Mouse (Mus musculus) adrenal gland, adult (tissue): ENCODE results near the gene Tsen34.

Source experiments
- DNase-seq, 2 experiments: peaks; one replicate each; pipeline ENCODE4 v3.0.0; 2022 to 2023; ENCODE audit warnings: low spot score in 1 of 2; ENCODE audit not compliant: inconsistent age in 2 of 2

Tsen34 gene

GRCm38 (mm10) chr7:3692382-3692986, at the start of gene Tsen34:
Gene Tsen34 (plus strand): TSS chr7:3692863.
- DNase-seq = no peak

DNA sequence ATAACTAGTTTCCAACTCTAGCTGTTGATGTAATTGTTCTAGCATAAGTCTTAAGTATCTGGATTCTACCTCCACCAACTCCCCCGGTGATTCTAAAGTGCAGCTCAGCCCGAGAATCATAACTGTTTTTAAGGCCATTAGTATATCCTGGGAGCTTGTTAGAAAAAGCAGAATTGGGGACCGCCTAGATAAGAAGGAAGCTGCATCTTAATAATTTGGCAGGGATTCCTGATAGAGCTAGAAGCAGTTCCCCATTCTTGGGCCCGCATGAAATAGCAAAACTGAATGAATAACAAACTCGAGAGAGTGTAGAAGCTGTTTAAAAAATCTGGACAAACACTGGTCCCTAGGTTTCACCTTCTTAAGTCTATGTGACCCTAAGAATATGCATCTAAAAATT, 49.3 kb upstream of the Tsen34 start:
- no peak for DNase-seq

DNA sequence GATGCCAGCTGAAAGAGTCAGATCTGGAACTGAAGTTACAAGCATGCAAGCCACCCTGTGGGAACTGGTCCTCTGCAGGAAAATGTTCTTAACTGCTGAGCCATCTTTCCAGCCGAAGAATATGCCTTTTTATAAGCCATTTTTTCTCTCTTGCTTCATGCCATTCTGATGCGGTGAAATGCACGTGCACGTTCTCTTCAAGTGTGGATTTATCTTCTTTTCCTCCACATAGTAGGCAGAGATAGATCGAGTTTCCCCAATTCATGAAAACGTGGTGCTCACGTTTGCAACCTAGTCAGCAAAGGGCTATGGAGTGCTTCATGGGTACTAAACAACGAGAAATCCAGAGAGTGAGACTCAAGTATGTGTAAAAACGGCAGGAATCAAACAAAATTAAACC, 48.8 kb upstream of the Tsen34 start:
- DNase-seq = no peak

GRCm38 (mm10) chr7:3644348-3644671, 48.4 kb upstream of the Tsen34 start:
- DNase-seq = no peak

DNA sequence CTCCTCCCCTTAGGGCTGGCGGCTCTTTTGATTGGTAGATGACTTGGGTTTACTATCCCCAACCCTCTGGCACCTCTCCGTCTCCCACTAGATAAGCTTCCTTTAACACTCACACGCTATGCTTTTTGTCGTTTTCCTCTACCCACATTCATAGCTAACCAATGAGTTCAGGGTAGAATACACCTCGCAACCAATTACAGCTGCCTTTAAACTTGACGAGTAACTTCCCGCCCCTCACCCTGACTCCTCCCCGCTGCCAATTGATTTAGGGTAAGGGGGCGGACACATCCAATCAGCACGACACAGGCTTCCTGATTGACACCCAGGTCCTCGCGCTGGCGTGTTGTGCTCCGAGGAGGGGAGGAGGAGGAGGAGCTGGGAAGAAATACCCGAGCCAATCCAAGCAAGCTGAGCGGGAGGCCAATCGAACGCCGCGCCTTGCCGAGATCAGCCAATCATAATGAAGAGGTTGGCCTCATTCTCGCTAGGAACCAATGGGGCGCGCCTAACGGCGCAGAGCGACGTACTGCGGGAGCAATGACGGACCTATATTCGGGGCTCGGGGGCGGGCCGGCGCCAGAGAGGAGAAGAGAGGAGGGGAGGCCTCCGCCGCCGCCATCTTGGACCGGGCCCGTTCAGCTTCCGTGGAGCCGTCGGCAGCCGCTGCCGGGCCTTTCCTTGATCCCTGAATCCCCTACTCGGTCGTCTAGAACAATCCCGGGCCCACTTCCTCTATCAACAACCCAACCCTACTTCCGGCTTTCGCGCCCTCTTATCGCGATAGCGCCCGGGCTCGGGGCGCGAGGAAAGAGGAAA, 47.8 kb upstream of the Tsen34 start, which contains the start of gene Cnot3:
Cnot3 (plus strand) TSS at position 597 of the 816 bp plus-strand sequence.
- DNase-seq = peak; percentile 99 to 100

GRCm38 (mm10) chr7:3645488-3646025, 47.1 kb upstream of the Tsen34 start:
- no peak for DNase-seq

- no peak for DNase-seq
Measured at GRCm38 (mm10) chr7:3646188-3646587, 46.5 kb upstream of the Tsen34 start.

DNA sequence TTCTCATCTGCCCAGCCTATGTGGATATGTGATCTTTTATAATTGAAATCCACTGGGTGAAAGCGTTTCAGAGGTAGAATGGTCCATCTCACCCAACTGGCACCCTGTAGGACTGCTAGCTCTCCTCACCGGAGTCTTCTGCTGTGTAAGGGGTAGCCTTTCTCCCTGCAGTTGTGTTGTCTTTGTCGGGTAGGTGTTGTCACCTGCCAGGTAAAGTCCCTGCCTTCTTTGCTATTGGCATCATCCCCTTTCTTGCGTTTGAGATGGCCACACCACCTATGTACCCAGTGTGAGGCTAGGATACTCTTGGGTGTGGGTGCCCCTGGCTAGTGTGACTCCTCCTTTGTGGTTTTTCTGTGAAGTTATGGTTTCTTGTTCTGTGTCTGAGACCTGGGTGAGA, 46.0 kb upstream of the Tsen34 start:
- no peak for DNase-seq

DNA sequence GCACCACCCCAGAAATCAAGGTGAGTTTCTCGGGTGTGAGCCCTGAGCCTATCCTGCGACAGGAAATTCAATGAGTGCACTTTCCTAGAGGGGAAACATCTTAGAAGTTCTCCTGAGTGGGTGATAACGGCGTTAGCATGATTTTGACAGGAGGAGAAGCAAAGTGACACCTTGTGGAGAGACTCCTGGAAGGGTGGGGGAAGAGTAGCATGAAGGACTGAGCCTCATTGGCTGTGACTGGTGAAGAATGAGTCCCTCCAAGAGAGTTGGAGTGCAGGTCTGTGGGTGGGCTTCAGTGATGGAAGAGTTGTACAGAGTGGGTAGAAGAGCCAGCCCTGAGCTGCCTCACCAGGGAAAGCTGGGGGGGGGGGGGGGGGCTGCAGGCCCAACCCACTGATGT, 35.7 kb upstream of the Tsen34 start:
- no peak for DNase-seq

DNA sequence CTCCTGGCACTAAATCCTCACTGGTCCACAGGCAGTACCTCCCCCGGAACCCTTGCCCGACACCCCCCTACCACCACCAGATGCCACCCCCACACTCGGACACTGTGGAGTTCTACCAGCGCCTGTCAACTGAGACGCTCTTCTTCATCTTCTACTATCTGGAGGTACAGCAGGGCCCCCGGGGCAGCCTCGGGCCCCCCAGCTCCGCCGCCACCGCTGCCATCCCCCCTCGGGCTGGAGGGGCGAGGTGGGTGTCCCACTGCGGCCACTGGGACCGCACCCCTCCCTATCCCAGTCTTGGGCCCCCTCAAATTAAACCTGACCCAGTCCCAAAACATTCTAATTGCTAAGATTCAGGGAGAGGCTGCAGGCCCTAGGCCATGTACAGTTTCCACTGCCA, 34.1 kb upstream of the Tsen34 start:
- DNase-seq = no peak

- DNase-seq = no peak
Measured at GRCm38 (mm10) chr7:3664524-3665214, 28.0 kb upstream of the Tsen34 start.

DNA sequence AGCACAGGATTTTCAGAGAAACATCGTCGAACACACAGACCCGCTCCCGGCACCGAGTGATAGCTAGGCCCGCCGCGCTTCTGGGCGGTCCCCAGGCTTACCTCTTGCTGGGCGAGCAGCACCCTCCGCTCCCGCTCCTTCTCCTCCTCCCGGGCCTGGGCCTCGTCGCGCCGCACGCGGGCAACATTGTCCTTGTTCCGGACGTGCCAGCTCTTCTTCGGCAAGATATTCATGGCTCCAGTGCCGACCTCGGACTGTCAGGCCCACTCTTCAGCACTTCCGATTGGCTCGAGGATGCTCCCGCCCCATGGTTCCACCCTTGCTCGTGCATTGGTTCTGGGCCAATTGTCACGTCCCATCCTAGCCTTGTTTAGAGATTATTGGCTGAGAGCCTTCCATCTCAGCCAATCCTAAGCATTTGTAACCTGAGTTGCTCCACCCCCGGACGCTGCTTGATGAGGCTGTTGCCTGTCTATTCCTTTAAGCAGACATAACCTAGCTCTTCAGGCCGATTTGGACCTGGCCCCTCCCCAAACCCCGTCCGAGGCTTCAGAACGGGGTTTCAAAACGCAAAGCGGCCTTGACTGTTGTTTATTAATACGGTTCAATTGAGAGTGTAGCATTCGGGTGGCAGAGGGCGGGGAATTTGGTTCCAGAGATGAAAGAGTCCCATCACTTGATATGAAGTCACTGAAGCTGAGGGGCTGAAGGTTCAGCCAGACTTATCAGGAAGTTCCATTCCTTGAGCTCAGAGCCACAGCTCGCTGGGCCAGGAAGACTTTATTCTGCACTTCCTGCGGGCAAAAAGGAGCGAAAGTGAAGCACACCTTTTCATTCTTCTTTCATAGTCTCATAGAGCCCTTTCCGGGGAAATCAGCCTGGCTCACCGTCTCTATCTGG, 27.2 kb upstream of the Tsen34 start, which contains the start of gene Leng1:
Leng1 (minus strand) TSS at position 626 of the 900 bp plus-strand sequence.
- DNase-seq = peak; percentile 98 to 99

GRCm38 (mm10) chr7:3666921-3667391, 25.7 kb upstream of the Tsen34 start:
- peak; percentile 64 to 82 for DNase-seq

DNA sequence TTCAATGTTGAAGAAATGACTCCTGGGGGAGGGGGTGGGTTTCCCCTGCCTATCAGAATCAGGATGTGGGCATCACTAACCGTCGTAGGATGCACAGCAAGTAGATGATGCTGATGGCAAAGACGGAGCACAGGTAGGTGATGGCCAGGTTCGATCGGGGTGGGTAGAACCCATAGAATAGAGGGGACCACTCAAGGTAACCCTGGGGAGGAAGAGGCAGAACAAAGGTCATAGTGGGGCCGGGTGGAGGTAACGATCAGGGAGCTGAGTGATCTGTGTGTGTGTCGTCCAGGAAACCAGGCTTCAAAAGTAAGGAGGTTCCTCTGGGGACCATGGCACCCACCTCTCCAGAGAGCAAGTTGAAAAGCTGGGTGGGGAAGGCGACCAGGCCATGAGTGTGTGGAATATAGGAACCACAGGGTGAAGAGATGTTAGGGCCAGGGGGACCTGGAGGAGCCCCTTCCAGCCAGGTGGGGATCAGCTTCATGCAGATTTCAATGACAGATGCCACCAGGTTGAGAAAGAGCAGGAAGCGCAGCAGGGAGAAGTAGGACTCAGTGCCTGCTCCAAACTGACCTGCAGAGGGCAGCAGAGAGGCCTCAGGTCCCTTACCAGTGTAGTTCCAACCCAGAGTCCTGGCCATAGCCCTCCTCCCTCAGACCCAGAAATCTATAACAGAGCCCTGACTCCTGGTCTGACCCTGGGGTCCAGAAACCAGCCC, 18.0 kb upstream of the Tsen34 start:
- DNase-seq = peak; percentile 74 to 92

GRCm38 (mm10) chr7:3675228-3675548, 17.5 kb upstream of the Tsen34 start:
- no peak for DNase-seq

DNA sequence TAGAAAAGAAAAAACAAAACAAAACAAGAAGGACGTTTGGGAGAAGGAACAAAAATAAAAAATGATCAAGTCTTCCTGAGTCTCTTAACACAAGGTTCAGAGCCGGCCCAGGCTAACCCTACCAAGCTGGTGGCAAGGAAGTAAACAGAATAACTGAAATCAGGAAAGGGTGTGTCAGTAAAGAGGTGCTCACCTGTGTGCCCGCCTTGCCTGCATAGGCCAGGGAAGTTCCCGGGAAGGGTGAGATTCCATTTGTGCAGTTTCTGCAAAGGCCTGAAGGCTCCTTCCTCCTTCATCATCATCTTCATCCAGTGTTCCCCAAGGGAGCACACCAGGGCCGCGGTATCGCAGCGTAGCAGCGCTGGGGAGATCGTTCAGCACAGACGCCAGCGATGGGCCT, 16.3 kb upstream of the Tsen34 start:
- DNase-seq = no peak

DNA sequence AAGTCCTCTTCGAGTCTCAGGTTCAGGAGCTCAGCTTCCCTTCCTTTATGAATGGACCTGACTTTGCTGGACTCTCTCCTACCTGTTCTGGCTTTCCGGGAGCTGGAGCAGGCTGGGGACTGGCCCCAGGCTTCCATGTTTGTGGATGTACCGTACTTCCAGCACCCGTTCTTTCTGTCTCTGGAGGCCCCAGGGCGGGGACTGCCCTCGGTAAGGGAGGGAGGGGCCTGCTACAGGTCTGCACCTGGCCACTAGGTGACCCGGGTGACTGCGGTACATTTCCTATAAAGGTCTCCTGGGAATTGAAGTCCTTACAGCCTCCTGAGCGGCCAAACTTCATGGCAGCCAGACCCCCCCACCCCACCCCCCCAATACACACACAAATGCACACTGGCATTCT, 15.3 kb upstream of the Tsen34 start, which contains the start of gene Tmc4:
Tmc4 (minus strand) TSS at position 212 of the 400 bp plus-strand sequence.
- no peak for DNase-seq

DNA sequence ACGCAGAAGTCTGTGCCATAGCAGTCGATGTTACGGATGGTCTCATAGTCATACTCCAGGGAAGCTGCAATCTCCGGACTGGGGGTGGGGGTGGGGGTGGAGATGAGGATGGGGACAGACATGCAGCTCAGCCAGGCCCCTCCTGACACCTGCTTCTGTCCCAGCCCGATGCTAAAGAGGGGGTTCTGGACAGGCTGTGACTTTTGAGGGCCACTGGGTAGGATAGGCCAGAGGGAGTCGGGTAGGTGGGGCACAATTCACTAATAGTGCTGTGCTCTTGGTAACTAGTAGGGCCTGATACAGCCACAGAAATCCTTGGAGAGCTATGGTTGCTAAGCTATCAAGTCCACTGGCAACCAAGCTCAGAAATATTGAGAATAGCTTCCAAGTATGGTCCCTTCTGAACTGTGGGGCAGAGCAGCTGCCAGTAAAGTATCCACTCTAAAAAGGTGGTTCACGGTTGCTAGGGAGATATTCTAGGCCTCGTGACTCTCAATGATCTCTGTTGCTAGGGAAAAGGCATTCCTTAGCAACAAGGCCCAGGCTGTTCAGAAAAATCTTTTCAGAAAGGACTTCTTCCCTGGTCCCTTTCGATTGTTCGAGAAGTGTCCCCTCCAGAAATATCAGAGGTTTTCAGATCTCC, 8.6 kb upstream of the Tsen34 start:
- no peak for DNase-seq

GRCm38 (mm10) chr7:3684698-3685097, 8.0 kb upstream of the Tsen34 start:
- no peak for DNase-seq
